ENCODE assay signal across 8 mouse cellular contexts in the genomic region with DNA sequence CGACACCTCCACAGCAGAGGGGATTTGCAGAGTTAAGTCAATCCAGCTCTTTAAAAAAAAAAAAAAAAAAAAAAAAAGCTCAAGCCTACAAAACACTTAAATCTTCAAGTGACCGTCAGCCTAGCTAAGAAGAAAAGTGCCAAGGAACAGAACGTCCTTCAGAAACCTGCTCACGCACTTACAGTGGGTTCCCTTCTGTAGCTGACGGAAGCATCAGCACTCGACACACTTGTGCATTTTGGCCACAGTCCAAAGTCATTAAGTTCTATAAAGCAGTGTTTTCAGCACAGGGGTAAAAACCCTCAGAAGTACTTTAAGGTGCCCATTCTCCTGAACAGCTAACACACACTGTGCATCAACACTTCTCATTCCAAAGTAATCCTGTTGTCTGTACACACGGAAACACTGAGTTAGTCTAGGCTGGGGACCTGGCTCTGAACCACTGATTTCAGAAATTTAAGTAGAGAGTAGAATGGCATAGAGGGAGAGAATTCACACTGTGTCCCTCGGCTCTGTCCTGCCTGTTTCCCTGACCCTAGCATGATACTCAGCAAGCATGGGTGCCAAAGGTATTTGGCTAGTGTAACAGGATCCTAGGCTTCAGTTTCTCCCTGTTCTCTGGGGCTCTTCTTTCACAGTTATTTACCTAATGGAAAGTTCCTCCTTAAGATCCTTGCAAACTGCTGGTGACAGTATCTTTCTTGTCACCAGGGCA.
A peak's percentile ranks its signal among the peaks of the same experiment; 100 is the strongest.
DNase-seq lines count a peak whose midpoint lies in the region; ATAC-seq lines count a peak whose summit lies in the region.

No protein-coding gene starts in this region.

- peaks cover 66% of the 10 kb centered on the region for H3K4me1 ChIP-seq in liver, embryonic 15.5 days (replicated peaks)

- no peak overlapping the region for H3K9ac ChIP-seq in liver, embryonic 15.5 days

- no peak overlapping the region for H3K4me2 ChIP-seq in liver, embryonic 15.5 days

- H3K36me3 ChIP-seq in liver, embryonic 15.5 days (replicated peaks), result peaks cover 2% of the 10 kb centered on the region; the same call in 1 of the 2 replicates

- 66% methylated on average over 8 of the region's 8 CpGs for WGBS in liver, embryonic 15.5 days (ENCODE audit: insufficient replicate concordance)

- no peaks in the 10 kb centered on the region for H3K27me3 ChIP-seq in liver, embryonic 15.5 days

- peak; percentile 61 for DNase-seq in heart, adult 18-20 months
- no peak for DNase-seq in heart, adult 8-10 months (ENCODE audit: low spot score)
- DNase-seq in adipocyte (ENCODE audit: low spot score), result peak; percentile 63
- no peak for DNase-seq in adrenal gland, adult 18-20 months (ENCODE audit: low spot score in 2 of 2)
- no peak for DNase-seq in layer of hippocampus, adult 9-10 months (ENCODE audit: low spot score)
- DNase-seq in thymus, adult 18-20 months, result no peak

- H3K4me3 ChIP-seq in liver, embryonic 15.5 days (replicated peaks), result no peak overlapping the region

- no peaks in the 10 kb centered on the region for H3K9me3 ChIP-seq in liver, embryonic 15.5 days (replicated peaks)

- peak overlapping the region; percentile 56 for H3K27ac ChIP-seq in liver, embryonic 15.5 days (replicated peaks)

- ATAC-seq in granulocyte monocyte progenitor cell, adult 5-6 weeks (replicated peaks; ENCODE audit: poor library complexity, severe bottlenecking), result 0 out of 2 replicates have a peak, but pooled peaks have one; percentile 5
- no peak for ATAC-seq in liver, embryonic 15.5 days (ENCODE audit: insufficient read depth)

Comparison
In these comparisons a context has a peak if more than half of its experiments do, and no peak if none do; other contexts are left out.
1. DNase-seq: peak in heart, adult 18-20 months (2 of 2) and adipocyte (single experiment); none in heart, adult 8-10 months (single experiment), adrenal gland, adult 18-20 months (0 of 2), layer of hippocampus, adult 9-10 months (single experiment) and thymus, adult 18-20 months (0 of 2).